Mouse (Mus musculus) gastrocnemius, postnatal 36 days (tissue): ENCODE data around the gene Tpr. TPM values are rescaled to one million over a fixed set of nuclear protein-coding genes. Genes with fewer than 3 reads are reported as not detected.
A peak's percentile ranks its signal among the peaks of the same experiment; 100 is the strongest.

Source experiments
- DNase-seq, 2 experiments: peaks; one replicate each; pipeline ENCODE4 v3.0.0; 2022
- intact Hi-C: fragments of 180-260 bp; cut with DNase I; formaldehyde crosslinking; loops from one replicate; pipeline ENCODE4 v1.15.1; 2025
- long read RNA-seq, 2 experiments: library from polyadenylated mRNA; stranded (forward); transcript quantifications; one replicate each; pipeline ENCODE4 v2.0.0; 2021
- total RNA-seq, 2 experiments: library from RNA; stranded (reverse); gene quantifications; 2 replicates each; pipeline ENCODE4 v1.2.3; 2021

Gene Tpr
- 10 to 100 TPM; 78.0 to 99.3 TPM for total RNA-seq
- long read RNA-seq, experiment 1, full-length matches to known transcripts = 1 of 192 reads
- long read RNA-seq, experiment 1, partial matches to known transcripts = 191 of 192 reads
- long read RNA-seq, experiment 1, other reads (novel, unspliced or antisense) = 0 of 192 reads
- long read RNA-seq, experiment 2, full-length matches to known transcripts = 7 of 169 reads
- long read RNA-seq, experiment 2, partial matches to known transcripts = 21 of 169 reads
- long read RNA-seq, experiment 2, other reads (novel, unspliced or antisense) = 141 of 169 reads

DNA sequence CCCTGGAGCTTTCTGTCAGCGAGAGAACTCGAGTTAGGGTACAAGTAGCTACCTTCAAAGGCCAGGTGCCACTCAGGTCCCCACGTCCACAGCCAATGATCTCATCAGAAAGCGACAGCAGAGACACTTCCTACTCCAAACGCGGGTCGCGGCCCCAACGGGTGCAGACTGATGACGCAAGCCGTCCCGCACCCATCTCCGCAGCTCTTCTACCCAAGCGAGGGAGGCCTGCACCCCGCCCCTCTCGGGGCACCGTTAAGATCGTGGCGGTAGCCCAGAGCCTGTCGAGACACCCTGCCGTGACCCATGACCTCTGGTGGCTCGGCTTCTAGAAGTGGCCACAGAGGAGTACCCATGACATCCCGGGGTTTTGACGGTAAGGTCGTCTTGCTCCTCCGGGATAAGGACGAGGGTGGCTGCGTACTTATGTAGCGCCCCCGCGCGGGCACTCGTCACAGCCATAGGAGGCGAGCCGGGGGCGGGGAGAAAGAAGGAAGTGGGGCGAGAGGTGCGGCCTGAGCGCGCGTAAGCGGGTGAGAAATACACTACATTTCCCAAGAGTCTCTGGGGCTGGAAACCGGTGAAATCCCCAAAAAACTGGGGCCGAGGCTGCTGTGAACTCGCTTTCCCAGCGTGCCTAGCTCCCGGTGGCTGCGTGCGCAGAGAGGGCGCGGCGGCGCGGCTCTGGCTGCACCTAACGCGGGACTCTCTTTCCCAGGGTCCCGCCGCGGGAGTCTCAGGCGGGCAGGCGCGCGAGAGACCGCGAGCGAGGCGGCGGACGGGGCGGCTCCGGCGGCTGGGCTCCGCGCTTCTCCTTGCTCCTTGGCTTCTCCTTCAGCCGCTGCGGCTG is at the start of gene Tpr, which contains the start of gene Odr4:
Gene Tpr, plus strand, starts transcription at position 201 of the 850 bp plus-strand sequence.
Gene Odr4, minus strand, starts transcription at position 443 of the 850 bp plus-strand sequence.
- intact Hi-C loops = no loop called here
- DNase-seq = peak; percentile 94 to 99

DNA sequence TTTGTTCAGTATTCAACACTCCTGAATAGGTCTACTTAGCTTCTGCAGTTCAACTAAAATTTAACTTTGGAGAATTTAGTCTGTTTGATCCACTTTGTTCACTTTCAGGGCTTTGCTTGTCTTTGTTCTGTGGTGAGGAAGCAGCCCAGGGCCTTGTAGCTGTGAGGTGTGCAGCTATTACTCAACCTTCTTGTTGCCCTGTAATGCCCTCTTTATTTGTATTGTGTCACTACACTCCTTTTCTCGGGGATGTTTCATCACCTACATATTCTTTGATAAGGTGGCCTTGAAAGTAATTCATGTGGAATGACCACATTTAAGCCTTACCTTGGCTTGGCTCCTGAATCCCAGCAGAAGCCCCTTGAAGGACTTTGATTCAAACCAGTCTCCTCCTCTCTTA is 31.8 kb upstream of the Tpr start:
- no peak for DNase-seq
- intact Hi-C loops = no loop called here

DNA sequence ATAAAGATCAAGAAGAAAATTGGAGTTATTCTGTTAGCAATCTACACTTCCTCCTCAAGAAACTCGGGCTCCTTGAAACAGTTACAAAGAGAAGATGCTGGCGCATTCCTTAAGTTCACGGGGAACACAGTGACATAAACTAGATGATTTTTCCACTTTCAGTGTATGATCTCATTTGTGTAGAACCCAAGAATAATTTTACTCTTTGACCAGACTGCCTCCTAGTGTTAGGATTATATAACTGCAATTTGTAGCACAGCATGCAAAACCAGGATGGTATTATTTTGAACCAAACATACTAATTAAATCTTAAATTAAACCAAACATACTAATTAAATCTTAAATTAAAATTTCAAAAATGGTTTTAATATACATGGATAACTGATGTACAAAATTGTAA is 19.7 kb upstream of the Tpr start:
- no peak for DNase-seq
- intact Hi-C loops = no loop called here

DNA sequence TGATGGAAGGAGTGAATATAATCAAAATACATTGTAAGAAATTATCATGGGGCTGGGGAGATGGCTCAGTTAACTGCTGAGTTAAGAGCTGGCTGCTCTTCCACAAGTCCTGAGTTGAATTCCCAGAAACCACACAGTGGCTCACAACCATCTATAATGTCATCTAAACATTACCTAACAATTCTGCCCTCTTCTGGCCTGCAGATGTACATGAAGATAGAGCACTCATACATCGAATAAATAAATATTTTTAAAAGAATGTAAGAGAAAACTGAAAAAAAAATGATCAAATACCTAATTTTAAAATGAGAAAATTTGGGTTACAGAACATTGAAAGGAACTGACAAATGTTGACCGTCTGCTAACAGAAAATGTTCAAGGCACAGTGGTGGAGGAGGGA is 18.4 kb upstream of the Tpr start:
- intact Hi-C loops = no loop called here
- DNase-seq = no peak

DNA sequence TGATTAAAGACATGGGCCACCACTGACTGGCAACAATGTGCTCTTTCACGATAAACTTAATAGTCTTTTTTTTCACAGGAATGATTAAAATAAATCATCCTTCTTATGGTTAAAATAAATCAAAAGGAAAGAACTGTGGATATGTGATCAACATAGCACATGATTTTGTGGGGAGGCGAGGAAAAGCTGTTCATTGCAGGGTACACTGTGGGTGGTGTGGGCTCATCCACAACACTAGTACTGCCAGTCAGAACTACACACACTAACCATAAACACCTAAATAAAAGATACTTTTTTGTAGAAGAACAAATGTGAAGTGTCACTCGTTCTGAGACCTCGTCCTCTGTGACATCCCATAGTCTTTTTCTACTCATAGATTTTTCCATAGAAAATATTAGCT is 8.5 kb upstream of the Tpr start:
- intact Hi-C loops = no loop called here
- no peak for DNase-seq

DNA sequence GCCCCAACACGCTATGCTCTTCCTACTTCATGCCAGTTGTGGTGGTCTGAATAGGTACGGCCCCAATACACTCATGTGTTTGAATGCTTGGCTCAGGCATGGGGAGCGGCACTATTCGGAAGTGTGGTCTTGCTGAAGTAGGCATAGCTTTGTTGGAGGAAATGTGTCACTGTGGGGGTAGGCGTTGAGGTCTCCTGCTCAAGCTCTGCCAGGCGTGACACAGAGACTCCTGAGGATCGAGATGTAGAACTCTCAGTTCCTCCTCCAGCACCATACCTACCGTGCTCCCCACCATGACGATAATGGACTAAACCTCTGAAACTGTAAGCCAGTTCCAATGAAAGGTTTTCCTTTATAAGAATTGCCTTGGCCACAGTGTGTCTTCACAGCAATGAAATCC is 5.1 kb upstream of the Tpr start:
- DNase-seq = no peak
- intact Hi-C loops = no loop called here

DNA sequence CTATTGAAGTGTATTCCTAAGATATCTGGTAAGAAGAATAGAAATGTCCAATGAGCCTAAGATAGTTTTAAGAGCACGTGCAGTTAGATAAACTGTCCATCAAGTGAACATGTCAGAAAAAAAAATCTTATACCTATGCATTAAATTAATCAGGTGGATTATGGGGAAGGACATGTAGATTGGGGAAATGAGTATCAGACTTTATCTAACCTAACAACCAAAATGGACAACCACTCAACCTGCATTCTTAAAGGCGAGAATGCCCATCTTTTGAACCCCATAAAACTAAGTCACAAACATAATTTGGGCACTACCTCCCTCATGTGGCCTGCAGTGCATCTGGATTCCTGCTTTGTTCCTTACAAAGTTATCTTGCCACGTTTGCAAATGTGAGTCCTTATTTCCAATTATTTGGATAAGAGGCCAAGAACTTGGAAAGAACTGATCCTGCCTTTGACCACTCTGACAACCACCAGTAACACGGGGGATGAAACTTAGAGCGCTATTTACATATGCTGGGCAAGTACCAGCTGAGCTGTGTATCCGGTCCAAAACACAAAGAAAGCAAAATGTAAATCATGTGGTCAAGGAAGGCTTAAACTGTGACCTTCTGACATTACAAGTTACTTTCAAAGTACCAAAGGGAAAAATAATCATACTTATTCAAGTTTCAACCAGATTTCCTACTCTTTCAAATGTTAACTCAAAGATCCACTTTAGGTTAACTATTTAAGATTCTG is 3.1 kb upstream of the Tpr start:
- DNase-seq = no peak
- intact Hi-C loops = no loop called here

DNA sequence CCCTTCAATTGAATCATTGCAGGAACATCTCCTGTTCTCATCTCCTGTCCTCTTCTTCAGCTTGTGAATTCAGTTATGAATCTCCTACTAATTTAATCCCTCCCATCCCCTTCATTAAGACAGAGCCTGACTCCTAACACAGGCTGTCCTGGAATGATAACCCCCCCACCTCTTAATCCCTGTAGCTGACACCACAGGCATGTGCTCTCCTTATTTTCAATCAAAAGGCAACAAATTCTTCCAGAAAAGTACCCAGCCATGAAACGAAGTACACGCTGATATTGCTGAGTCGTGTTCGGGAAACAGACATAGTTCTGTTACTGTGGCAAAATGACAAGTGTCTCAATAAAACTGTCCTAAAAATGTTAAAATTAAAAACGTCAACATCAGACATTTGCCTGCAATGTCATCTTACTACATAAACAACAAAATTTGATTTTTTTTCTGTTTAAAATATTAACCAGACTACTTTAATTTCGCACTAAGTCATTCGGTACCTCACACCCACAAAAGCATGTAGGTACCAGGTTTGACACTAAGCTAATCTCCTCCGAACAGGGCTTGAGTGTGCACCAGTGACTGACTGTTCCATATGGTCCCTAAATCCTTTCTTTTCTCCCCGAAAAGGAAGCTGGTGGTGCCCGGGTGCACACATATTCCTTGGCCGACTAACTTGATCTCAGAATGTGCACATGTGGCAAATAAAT is 554 bp upstream of the Tpr start:
- intact Hi-C loops = no loop called here
- DNase-seq = no peak

DNA sequence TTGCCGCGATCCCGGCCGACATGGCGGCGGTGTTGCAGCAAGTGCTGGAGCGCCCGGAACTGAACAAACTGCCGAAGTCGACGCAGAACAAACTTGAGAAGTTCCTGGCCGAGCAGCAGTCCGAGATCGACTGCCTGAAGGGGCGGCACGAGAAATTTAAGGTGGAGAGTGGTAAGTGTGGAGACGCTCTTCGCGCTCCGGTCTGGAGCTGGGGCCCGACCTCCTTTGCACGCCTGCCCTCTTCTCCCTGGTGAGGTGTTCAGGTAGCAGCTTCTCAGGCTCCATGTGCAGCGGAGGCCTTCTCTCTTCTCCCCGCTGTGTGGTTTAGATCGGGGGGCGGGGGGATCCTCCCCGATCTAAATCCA is 832 bp downstream of the Tpr start:
- DNase-seq = no peak
- intact Hi-C loops = no loop called here

DNA sequence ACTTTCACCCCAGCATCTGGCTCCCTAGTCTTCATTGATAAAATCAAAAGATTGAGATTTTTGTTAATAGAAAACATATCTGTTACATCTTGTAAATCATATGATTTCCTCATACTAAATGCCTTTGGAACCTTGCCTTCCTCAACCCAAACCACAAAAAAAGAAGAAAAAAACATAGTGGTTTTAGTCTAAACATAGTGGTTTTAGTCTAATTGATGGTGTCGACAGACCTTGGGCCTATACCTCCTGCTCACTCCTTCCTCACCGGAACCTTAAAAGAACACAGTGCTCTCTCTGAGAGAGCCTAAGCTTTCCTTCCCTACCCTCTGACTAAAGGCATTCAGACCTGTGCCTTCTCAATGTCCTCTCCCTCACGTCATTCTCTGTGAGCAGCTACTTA is 3.4 kb downstream of the Tpr start:
- intact Hi-C loops = no loop called here
- DNase-seq = no peak

DNA sequence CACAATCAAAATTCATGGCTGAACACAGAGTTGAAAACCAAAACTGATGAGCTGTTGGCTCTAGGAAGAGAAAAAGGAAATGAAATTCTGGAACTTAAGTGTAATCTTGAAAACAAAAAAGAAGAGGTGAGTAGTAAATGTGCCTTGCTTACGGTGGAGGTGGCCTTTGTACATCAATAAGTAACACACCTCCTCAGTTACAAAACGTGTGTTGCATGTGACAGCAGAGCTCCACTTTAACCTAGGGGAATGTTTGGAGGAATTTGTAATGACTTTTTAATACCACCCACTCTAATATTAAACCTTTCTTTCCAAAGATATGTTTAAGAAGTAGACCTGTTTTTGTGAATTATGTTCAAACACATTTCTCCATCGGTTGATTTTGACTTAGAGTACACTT is 11.3 kb downstream of the Tpr start:
- intact Hi-C loops = no loop called here

DNA sequence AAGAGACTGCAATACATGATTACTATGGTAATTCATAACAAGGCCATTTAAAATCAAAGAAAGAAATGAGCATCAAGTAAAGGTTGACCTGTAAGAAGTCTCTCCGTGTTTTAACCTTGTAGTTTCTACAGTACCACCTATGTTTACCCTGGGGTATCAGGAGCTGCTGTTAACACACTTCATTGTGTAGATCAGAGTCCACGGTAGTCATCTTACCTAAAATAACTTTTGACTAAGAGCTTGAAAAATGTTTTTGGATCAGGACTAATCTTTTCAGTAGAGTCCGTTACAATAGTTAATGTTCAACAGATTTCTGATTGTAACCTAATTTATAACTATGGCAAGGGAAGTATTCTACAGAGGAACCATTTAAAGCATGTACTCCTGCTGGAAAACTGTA is 11.9 kb downstream of the Tpr start:
- DNase-seq = no peak
- intact Hi-C loops = no loop called here

More for the DNA sequence above, 11.3 kb downstream of the Tpr start:
- DNase-seq = no peak

DNA sequence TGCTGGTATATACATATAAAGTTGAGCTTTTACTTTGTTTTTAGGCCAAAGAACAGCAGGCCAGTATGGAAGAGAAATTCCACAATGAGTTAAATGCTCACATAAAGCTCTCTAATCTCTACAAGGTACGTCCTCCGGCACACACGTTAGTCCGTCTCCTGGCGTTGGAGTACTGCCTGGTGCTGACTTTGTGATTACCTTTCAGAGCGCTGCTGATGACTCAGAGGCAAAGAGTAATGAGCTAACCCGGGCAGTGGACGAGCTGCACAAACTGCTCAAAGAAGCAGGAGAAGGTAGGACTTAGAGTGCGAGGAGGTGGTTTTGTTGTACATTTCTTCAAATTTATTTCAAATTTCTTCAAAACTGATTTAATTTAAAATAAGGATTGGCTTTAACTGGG is 14.6 kb downstream of the Tpr start:
- no peak for DNase-seq
- intact Hi-C loops = no loop called here

DNA sequence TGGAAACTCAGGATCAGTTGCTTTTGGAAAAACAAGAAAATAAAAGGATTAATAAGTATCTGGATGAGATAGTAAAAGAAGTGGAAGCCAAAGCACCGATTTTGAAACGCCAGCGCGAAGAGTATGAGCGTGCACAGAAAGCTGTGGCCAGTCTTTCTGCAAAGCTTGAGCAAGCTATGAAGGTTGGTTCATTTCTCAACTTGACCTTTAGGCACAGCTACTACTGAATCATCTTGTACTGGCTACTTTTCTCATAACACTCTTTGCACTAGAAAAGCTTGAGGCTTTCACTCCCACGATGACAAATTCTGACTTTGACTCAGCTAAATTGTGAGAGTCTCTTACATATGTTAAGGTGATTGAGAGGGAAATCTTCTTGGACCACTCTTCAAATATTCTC is 17.4 kb downstream of the Tpr start:
- no peak for DNase-seq
- intact Hi-C loops = loop anchor here (5.0 kb wide), 1 partner anchor 37 kb away; no protein-coding TSS in a partner anchor

DNA sequence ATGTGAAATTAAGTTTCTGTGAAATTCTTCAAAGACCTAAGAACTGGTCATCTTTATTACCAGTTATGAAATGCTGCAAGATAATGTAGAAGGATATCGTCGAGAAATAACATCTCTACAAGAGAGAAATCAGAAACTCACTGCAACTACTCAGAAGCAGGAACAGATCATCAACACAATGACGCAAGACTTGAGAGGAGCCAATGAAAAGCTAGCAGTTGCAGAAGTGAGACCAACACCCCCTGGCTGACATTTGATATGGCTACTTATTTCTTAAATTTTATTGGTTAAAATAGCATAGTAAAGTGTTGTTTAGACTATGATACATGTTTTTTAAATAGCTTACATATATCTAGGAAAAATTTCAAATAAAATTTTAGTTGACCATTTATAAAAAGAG is 23.4 kb downstream of the Tpr start:
- intact Hi-C loops = no loop called here
- DNase-seq = no peak

DNA sequence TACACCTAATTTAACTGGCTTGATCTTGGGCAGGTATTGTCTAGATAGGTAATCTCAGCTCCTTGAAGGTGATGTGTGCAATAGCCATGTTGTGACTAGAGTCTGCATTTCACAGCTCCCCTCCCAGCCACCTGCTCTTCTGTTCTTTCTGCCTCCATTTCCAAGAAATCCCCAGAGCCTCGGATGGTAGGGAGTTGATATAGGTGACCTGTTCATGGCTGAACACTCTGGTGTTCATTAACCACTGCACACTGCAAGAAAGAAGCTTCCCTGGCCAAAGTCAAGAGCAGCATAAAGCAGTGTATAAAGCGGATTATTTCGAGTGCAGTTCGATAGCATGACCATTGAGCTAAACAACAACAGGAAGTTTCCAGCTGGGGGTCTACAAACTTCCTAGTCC is 25.8 kb downstream of the Tpr start:
- no peak for DNase-seq

DNA sequence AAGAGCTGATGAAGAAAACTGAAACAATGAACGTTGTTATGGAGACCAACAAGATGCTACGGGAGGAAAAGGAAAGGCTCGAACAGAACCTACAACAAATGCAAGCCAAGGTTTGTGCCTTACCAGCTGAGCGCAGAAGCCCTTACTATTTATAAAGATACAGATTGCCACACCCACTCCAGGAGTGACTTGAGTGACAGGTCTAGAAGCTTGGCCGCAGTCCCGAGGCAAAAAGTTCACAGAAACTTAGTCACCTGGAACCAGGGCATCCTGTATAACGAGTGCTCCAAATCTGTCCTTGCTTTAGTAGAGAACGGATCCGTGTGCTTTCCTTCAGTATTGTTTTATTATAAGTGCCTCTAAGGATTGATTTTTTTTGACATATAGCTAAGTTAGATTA is 33.0 kb downstream of the Tpr start:
- DNase-seq = no peak
- intact Hi-C loops = no loop called here

More for the DNA sequence above, 25.8 kb downstream of the Tpr start:
- intact Hi-C loops = no loop called here

DNA sequence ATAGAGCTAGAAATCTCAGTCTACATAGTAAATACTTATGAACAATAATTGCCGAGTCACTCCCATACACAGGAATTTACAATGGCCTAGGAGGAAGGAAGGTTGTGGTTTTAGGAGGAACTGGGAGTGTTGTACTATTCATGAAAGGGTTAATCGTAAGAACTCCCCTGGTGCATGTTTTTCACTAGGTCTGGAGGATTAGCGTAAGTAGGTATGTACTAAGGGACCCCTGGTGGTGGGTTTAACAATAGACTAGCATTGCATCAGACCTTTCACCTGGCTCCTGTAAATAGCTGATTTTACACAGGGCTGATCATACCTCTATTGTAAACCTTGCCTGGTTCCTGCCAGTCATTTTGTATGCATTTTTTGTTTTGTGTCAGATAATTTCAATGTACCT is 33.6 kb downstream of the Tpr start:
- intact Hi-C loops = no loop called here
- no peak for DNase-seq

DNA sequence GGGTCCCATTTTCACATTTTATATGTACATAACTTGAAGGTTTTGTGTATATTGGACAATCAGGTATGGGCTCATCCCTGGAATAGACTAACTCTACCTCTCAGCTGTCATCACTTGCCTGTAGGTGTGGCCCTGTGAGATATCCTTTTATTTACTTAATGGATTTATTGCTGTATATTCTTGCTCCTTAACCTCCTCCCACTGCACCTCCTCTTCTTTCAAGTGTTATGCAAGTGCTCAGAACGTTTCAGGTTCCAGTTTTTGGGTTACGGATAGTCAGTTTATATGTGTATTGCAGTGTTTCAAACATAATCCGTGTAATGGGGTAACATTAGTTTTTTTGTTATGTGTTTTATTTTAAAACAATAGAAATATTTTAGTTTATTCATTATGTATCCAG is 46.0 kb downstream of the Tpr start:
- DNase-seq = no peak
- intact Hi-C loops = no loop called here

DNA sequence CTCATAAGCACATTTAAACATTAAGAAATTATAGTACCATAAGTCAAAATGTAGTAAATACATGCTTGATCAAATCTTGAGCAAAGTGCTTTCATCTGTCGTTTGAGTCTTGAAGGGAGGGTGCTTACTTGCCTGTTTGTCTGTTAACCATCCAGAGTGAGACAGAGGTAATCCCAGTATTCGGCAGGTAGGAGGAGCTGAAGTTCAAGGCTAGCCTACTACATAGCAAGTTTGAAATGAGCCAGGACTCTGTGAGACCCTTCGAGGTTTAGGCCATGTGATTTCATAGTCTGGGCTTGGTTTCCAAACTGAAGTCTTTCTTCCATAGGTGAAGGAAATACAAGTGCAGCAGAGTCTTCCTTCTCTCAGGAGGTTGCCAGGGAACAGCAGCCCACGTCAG is 49.1 kb downstream of the Tpr start:
- intact Hi-C loops = no loop called here
- no peak for DNase-seq

DNA sequence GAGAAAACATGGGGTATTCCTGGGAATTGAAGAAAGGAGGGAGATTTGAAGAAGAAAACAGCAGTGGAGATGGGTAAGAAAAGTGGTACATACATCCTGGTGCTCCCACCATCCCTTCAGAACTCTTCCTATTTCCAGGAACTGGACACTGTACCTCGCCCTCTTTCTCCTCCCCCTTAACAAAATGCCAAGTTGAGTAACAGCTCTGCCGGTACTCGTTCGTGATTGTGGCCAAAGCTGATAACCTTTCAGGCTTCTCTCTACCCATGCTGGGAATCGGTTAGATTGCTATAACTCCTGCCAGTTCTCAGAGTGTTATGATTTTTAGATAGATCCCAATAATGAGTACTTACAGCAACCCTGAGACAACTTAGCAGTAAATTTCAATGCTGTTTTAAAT is 66.3 kb downstream of the Tpr start:
- intact Hi-C loops = no loop called here
- DNase-seq = no peak
